Mouse (Mus musculus) neural tube, embryonic 13.5 days (tissue): ENCODE results near the gene Gm20479. TPM values are rescaled to one million over a fixed set of nuclear protein-coding genes. Genes with fewer than 3 reads are reported as not detected.

Source experiments
- ATAC-seq: fragments of 200-750 bp; cut with Nextera tagmentation; 2 replicates; pipeline ENCODE4 v1.8.0; 2017; ENCODE audit warnings: low read depth, mild to moderate bottlenecking, moderate TSS enrichment, moderate library complexity
- H3K27ac ChIP-seq: fragments of 300-500 bp; sonication (generic); replicated peaks from 2 replicates; pipeline ENCODE4 v1.5.1; 2015; ENCODE audit warnings: moderate library complexity, mild to moderate bottlenecking, inconsistent platforms
- H3K27me3 ChIP-seq: fragments of 300-500 bp; sonication (generic); 2 replicates; pipeline ENCODE4 v1.6.1; 2015; ENCODE audit warnings: mild to moderate bottlenecking, inconsistent platforms
- H3K36me3 ChIP-seq: fragments of 300-500 bp; sonication (generic); 2 replicates; pipeline ENCODE4 v1.6.1; 2015; ENCODE audit warnings: mild to moderate bottlenecking, inconsistent platforms
- H3K4me1 ChIP-seq: fragments of 300-500 bp; sonication (generic); replicated peaks from 2 replicates; pipeline ENCODE4 v1.6.1; 2015; ENCODE audit warnings: inconsistent platforms
- H3K4me2 ChIP-seq: fragments of 300-500 bp; sonication (generic); 2 replicates; pipeline ENCODE4 v1.6.1; 2015; ENCODE audit warnings: inconsistent platforms, mild to moderate bottlenecking, moderate library complexity
- H3K4me3 ChIP-seq: fragments of 300-500 bp; sonication (generic); 2 replicates; pipeline ENCODE4 v1.5.1; 2015; ENCODE audit warnings: mild to moderate bottlenecking, inconsistent platforms
- H3K9ac ChIP-seq: fragments of 300-500 bp; sonication (generic); 2 replicates; pipeline ENCODE4 v1.6.1; 2015; ENCODE audit warnings: moderate library complexity, mild to moderate bottlenecking, inconsistent platforms
- H3K9me3 ChIP-seq: fragments of 300-500 bp; sonication (generic); 2 replicates; pipeline ENCODE4 v1.6.1; 2016; ENCODE audit warnings: inconsistent platforms
- WGBS: fragments of 180-500 bp; shearing (Covaris S2); methylation state at CpG from one replicate; pipeline ENCODE4 v1.1.7; 2015; 5-methylcytosine and 5-hydroxymethylcytosine counted together
- polyA plus RNA-seq: library from polyadenylated mRNA; unstranded; fragments of >200 nt; fragmentation: Nextera tagmentation; extraction: Ambion mirVana; gene quantifications from 2 replicates; pipeline ENCODE4 v1.2.1, GENCODE M21; 2015

Gene Gm20479
- polyA plus RNA-seq, 1 experiment from 2014 or later, result not detected

DNA sequence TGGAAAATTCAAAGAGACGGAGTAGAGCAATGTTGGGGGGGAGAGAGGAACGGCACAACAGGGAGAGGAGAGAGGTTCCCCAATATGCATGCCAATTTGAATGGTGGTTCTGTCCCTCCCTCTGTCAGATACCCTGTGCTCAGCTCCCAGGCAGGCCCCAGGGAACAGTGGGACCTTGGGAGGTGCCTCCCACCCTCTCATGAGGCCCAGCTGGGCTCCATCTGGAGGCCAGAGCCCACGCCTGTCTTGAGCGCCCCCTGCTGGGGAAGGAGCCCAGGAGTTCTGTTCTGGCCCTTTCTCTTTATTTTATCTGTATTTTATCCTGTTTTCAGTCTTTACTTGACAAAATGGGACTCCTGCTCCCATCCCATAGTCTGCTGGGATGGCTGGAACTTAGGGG is 27.5 kb upstream of the Gm20479 start:
- H3K4me1 ChIP-seq, result no peaks in the 10 kb centered on the region
- no peaks in the 10 kb centered on the region for H3K36me3 ChIP-seq
- WGBS, result 33% methylated on average over 4 of the region's 4 CpGs
- H3K4me3 ChIP-seq, result no peak overlapping the region
- no peak overlapping the region for H3K27ac ChIP-seq
- H3K4me2 ChIP-seq, result no peak overlapping the region
- no peak overlapping the region for H3K9ac ChIP-seq
- peaks cover 28% of the 10 kb centered on the region for H3K27me3 ChIP-seq
- peak; percentile 23; the same call in 1 of the 2 replicates for ATAC-seq
- H3K9me3 ChIP-seq, result no peaks in the 10 kb centered on the region

DNA sequence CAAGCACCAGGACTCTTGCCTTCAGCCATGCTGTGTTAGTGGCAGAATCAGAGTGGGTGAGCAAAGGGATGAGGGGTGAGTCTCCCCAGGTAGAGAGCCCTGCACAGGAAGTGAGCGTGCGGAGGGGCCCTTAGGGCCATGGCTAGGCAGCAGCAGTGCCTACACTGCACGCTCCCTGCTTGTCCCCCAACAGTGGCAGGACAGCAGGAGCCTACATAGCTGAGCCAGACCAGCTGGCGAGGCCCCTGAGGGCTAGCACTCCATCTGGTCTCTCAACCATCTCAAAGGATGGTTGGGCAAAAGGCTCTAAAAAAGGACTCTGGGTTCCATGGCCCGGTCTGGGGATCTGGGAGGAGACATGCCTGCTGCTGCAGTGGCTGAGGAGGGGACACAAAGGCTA is 26.9 kb upstream of the Gm20479 start:
- no peak overlapping the region for H3K4me3 ChIP-seq
- ATAC-seq, result no peak
- no peaks in the 10 kb centered on the region for H3K36me3 ChIP-seq
- H3K4me2 ChIP-seq, result no peak overlapping the region
- H3K9ac ChIP-seq, result no peak overlapping the region
- H3K4me1 ChIP-seq, result no peaks in the 10 kb centered on the region
- WGBS, result 65% methylated on average over 5 of the region's 5 CpGs
- H3K27me3 ChIP-seq, result peaks cover 34% of the 10 kb centered on the region
- no peaks in the 10 kb centered on the region for H3K9me3 ChIP-seq
- H3K27ac ChIP-seq, result no peak overlapping the region

DNA sequence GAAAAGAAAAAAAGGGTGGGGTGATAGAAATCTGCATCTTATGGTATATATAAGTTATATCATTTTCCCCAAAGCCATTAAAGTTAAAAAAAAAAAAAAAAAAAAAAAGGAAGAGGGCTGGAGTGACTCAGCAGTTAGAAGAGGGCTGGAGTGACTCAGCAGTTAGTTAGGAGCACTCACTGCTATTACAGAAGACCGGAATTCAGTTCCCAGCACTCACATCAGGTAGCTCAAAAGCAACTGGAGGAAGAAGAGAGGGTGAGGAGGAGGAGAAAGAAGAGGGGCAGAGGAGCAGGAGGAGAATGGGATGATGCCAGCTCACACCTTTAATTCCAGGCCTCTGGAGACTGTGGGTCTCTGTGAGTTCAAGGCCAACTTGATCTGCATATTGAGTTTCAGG is 26.0 kb upstream of the Gm20479 start:
- 78% methylated on average over 1 of the region's 1 CpGs for WGBS
- ATAC-seq, result no peak

DNA sequence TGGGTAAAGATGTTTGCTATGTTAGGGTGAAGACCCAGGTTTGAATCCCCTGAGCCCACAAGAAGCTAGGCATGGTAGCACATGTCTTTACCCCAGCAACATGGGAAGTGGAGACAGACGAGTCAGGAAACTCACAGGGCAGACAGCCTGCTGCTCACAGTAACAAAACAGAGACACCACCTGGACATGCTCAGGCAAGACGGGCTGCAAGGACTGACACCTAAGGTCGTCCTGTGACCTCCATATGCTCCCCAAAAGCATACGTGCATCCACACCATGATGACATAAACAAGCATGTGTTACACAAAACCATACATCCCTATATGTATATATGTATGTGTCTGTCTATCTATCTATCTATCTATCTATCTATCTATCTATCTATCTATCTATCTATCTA is 24.3 kb upstream of the Gm20479 start:
- Histone ChIP-seq H3K4me1 (no peaks in the 10 kb centered on the region), H3K4me2 (no peak overlapping the region), H3K27me3 (peaks cover 51% of the 10 kb centered on the region), H3K9me3 (no peaks in the 10 kb centered on the region), H3K27ac (no peak overlapping the region), H3K9ac (no peak overlapping the region), H3K36me3 (no peaks in the 10 kb centered on the region), H3K4me3 (no peak overlapping the region)
- WGBS, result 60% methylated on average over 4 of the region's 4 CpGs
- no peak for ATAC-seq

More for the DNA sequence above, 26.0 kb upstream of the Gm20479 start:
- H3K4me1 ChIP-seq, result no peaks in the 10 kb centered on the region
- H3K27ac ChIP-seq, result no peak overlapping the region
- H3K9ac ChIP-seq, result no peak overlapping the region
- H3K27me3 ChIP-seq, result peaks cover 43% of the 10 kb centered on the region
- H3K4me3 ChIP-seq, result no peak overlapping the region
- no peaks in the 10 kb centered on the region for H3K9me3 ChIP-seq
- H3K4me2 ChIP-seq, result no peak overlapping the region
- no peaks in the 10 kb centered on the region for H3K36me3 ChIP-seq

DNA sequence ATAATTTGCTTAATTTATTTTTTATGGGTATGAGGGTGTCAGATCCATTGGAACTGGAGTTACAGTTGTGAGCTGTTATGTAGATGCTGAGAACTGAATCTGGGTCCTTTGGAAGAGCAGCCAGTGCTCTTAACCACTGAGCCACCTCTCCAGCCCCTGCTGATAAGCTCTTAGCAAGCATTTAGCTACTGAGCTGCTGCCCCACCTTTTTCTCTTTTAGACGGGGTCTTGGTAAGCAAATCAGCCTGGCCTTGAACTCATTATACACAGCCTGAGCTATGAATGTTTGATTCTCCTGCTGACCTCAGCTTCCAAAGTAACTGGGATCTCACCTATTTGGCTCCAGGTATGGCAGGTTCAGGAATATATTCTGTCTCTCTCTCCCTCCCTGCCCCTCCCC is 23.8 kb upstream of the Gm20479 start:
- Histone ChIP-seq H3K4me3 (no peak overlapping the region), H3K27ac (no peak overlapping the region), H3K36me3 (no peaks in the 10 kb centered on the region), H3K9me3 (no peaks in the 10 kb centered on the region), H3K27me3 (peaks cover 56% of the 10 kb centered on the region), H3K9ac (no peak overlapping the region), H3K4me2 (no peak overlapping the region), H3K4me1 (no peaks in the 10 kb centered on the region)
- no peak for ATAC-seq
- WGBS, result 29% methylated on average over 1 of the region's 1 CpGs

DNA sequence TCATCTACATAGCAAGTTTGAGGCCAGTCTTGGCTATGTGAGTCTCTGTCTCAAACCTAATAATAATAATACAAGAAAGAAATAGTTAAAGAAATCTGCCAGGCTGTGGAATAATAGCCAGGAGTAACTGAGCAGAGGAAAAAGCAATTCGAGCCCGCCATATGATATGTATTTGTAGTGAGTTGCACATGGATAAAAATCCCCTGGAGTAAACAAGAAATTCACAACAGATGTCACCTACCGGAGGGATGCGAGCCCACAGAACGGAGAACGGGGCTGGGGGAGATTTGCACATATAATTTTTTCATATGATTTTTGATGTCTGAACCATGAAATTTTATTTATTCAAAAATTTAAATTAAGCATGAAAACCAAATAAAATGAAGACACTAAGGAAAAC is 22.6 kb upstream of the Gm20479 start:
- ATAC-seq, result no peak
- Histone ChIP-seq H3K9ac (no peak overlapping the region), H3K27ac (no peak overlapping the region), H3K9me3 (no peaks in the 10 kb centered on the region), H3K4me2 (no peak overlapping the region), H3K36me3 (no peaks in the 10 kb centered on the region), H3K4me3 (no peak overlapping the region), H3K4me1 (no peaks in the 10 kb centered on the region), H3K27me3 (peaks cover 62% of the 10 kb centered on the region)
- 78% methylated on average over 6 of the region's 6 CpGs for WGBS

DNA sequence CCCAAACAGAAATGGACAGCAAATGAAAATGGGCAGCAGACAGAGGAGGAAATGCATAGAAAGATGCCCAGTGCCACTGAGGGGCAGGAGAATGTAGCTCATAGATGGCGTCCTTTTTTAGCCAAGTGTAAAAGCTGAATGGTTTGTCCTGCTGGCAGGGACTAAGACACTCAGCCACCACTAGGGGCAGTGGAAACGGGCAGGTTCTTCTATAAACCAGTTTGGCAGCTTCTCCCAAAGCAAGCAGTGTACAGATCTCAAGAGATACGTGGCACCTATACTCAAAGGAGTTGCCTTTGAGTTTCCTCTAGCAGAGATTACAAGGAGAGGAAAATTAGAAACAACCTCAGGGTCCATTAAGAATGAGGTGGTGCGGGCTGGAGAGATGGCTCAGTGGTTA is 21.2 kb upstream of the Gm20479 start:
- Histone ChIP-seq H3K36me3 (no peaks in the 10 kb centered on the region), H3K4me1 (no peaks in the 10 kb centered on the region), H3K4me2 (no peak overlapping the region), H3K9ac (no peak overlapping the region), H3K4me3 (no peak overlapping the region), H3K9me3 (no peaks in the 10 kb centered on the region), H3K27ac (no peak overlapping the region), H3K27me3 (peaks cover 70% of the 10 kb centered on the region)
- ATAC-seq, result no peak
- WGBS, result 27% methylated on average over 4 of the region's 4 CpGs

DNA sequence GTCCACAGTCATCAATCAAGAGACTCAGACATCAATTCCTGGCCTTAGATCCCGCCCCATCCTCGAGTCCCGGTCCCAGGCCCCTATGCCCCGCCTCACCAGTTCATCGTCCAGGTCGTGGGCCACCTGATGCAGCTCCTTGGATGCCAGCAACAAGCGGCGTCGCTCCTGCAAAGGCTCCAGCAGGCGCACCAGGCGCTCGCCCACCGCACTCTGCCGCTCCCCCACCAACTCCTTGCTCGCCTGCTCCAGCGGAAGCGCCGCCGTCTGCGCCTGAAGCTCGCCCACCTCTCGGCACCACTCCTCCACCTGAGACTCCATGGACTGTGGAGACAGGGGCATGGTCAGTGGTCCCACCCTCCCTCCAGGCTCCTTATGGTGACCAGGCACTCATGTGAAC is 18.1 kb upstream of the Gm20479 start:
- Histone ChIP-seq H3K27me3 (peaks cover 94% of the 10 kb centered on the region), H3K9me3 (peaks cover 2% of the 10 kb centered on the region; the same call in 1 of the 2 replicates), H3K4me1 (peaks cover 5% of the 10 kb centered on the region), H3K36me3 (peaks cover 2% of the 10 kb centered on the region), H3K4me3 (no peak overlapping the region; the same call in 1 of the 2 replicates), H3K27ac (no peak overlapping the region), H3K9ac (no peak overlapping the region), H3K4me2 (peak overlapping the region; percentile 9; the same call in 1 of the 2 replicates)
- ATAC-seq, result no peak
- 2% methylated on average over 22 of the region's 22 CpGs for WGBS

DNA sequence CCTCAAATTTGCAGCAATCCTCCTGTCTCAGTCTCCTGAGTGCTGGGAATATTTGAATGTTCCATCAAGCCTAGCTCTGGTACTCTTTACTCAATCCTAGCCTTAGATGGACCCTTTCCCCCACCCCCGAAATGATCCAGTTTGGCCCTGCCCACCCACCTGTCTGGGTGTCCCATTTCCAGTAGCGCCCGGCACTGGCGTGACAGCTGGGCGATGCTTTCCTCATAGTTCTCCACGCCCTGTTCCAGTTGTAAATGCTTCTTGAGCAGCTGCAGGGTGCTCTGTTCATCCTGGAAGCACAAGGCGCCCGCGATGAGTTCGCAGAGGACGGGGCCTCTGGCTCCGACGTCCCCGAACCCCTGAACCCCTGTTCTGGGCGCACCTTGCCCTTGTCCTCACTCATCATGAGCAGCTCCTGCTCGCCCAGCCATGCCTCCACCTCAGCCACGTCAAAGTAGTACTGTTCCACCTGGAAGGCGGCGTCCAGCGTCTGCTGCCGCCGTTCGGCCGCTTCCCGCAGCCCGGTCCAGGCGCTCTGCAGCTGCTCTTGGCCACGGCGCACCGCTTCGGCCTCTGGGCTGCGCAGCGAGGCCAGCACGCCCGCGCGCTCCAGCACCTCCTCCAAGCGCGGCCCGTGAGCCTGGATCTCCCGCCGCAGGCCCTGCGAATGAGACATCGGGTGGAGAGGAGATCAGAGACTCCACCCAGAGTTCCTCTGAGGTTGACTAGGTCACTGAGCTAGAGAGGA is 14.7 kb upstream of the Gm20479 start:
- Histone ChIP-seq H3K27me3 (peaks cover 98% of the 10 kb centered on the region), H3K9ac (peak overlapping the region; percentile 38; the same call in 1 of the 2 replicates), H3K36me3 (peaks cover 14% of the 10 kb centered on the region), H3K4me3 (no peak overlapping the region; the same call in 1 of the 2 replicates), H3K4me1 (peaks cover 12% of the 10 kb centered on the region), H3K9me3 (peaks cover 8% of the 10 kb centered on the region), H3K27ac (no peak overlapping the region), H3K4me2 (peak overlapping the region; percentile 34)
- 5% methylated on average over 44 of the region's 44 CpGs for WGBS
- ATAC-seq, result no peak

DNA sequence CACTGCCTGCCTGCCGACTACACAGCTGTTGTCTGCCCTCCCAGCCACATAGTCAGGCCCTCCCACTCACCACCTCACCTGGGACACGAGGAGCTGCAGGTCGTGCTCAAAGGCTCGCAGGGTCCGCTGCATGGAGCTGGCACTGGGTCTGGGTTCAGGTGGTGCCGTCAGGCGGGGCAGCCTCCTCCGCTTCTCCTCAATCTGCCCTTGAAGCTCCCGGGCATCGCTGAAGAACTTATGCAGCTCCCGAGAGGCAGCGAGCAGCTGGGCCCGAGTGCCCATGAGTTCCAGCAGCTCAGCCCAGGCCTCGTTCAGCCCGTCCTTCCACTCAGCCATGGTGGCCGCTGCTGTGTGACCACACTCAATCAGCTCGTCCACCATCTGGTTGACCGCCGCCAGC is 11.9 kb upstream of the Gm20479 start:
- peaks cover 15% of the 10 kb centered on the region for H3K4me1 ChIP-seq
- H3K27ac ChIP-seq, result no peak overlapping the region
- H3K4me3 ChIP-seq, result no peak overlapping the region
- ATAC-seq, result no peak
- H3K27me3 ChIP-seq, result peaks cover 100% of the 10 kb centered on the region
- H3K36me3 ChIP-seq, result peaks cover 14% of the 10 kb centered on the region
- WGBS, result 80% methylated on average over 19 of the region's 19 CpGs
- H3K9ac ChIP-seq, result no peak overlapping the region
- H3K9me3 ChIP-seq, result peaks cover 8% of the 10 kb centered on the region
- no peak overlapping the region for H3K4me2 ChIP-seq

DNA sequence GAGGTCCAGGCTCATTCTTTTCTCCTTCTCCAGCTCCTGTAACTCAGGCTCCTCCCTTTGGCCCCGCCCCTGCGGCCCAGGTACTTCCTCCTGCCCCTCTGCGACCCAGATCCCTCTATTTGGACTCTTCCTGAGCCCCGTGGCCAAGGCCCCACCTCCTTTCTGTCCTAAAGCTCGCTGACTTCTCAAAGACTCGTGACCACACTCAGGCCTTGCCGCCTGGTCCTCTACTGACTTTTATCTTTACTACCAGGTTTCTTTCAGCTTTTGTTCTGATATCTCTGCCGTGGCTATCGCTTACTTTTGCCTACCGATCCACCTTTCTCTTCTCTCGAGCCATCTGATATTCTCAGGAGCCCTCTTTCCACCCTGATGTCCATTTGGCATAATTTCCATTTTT is 10.8 kb upstream of the Gm20479 start:
- Histone ChIP-seq H3K27ac (no peak overlapping the region), H3K36me3 (peaks cover 14% of the 10 kb centered on the region), H3K9me3 (peaks cover 8% of the 10 kb centered on the region), H3K4me2 (peak overlapping the region; percentile 7; the same call in 1 of the 2 replicates), H3K27me3 (peaks cover 100% of the 10 kb centered on the region), H3K4me3 (no peak overlapping the region), H3K4me1 (peaks cover 16% of the 10 kb centered on the region), H3K9ac (peak overlapping the region; percentile 32; the same call in 1 of the 2 replicates)
- WGBS, result 11% methylated on average over 11 of the region's 11 CpGs
- ATAC-seq, result no peak

DNA sequence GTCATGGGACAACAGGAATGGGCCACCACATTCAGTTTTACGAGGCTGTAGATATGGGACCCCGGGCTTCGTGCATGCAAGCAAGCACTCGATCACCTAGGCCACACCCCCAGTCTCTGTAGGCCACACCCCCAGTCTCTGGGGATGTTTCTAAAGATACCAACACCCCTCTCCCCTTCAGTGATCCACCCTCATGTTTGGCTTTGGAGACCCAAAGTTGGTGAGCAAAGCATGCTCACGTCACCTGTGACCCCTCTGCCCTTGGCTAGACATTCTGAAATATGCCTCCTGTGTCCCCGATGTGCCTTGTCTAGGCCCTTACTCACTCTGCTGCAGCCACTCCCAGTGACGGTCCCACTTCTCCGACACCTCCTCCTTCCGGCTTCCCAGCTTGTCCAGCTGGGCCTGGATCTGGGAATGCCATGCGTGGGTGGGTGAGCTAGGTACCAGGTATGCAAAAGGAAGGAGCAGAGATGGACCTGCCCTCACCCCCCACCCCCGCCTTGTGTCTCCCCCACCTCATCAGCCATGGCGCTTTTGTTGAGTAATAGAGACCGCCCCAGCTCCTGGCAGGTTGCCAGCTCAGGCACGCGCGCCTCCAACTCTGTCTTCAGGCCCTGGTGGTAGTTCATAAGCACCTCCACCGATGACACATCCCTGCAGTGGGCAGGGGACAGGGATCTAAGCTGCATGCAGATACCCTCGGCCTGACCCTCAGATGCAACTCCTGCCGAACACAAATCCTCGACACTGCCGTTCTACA is 9.0 kb upstream of the Gm20479 start:
- Histone ChIP-seq H3K9me3 (peaks cover 8% of the 10 kb centered on the region), H3K27ac (no peak overlapping the region), H3K4me1 (peaks cover 11% of the 10 kb centered on the region; the same call in 1 of the 2 replicates), H3K27me3 (peaks cover 92% of the 10 kb centered on the region), H3K4me2 (no peak overlapping the region), H3K9ac (no peak overlapping the region), H3K36me3 (peaks cover 14% of the 10 kb centered on the region), H3K4me3 (no peak overlapping the region)
- no peak for ATAC-seq
- WGBS, result 36% methylated on average over 21 of the region's 21 CpGs
